Mouse (Mus musculus) neutrophil, adult 5-6 weeks (primary cell): ENCODE data around the gene Tbc1d1. TPM values are rescaled to one million over a fixed set of nuclear protein-coding genes. Genes with fewer than 3 reads are reported as not detected.
A peak's percentile ranks its signal among the peaks of the same experiment; 100 is the strongest.

Source experiments
- ATAC-seq: fragments of 151-379, 151-347 bp; 2 replicates; pipeline ENCODE4 v1.8.0; 2017; ENCODE audit warnings: mild to moderate bottlenecking, moderate TSS enrichment; ENCODE audit not compliant: insufficient number of reproducible peaks, poor library complexity, low FRiP score, severe bottlenecking; ENCODE audit errors: extremely low read depth
- total RNA-seq: library from RNA; stranded (forward); fragments of 200-1000 nt; gene quantifications from 2 replicates; pipeline ENCODE4 v1.2.3, GENCODE M21; 2017

Tbc1d1 gene
- total RNA-seq, 1 experiment from 2014 or later: 89.8 TPM

GRCm38 (mm10) chr5:64254988-64255387 lies 98.9 kb downstream of the Tbc1d1 start:
- no peak for ATAC-seq

GRCm38 (mm10) chr5:64263348-64263747 lies 107.2 kb downstream of the Tbc1d1 start:
- no peak for ATAC-seq

GRCm38 (mm10) chr5:64263898-64264478 lies 107.9 kb downstream of the Tbc1d1 start:
- no peak for ATAC-seq

- peak; percentile 88 for ATAC-seq
Measured at GRCm38 (mm10) chr5:64265145-64265544, 109.0 kb downstream of the Tbc1d1 start.

GRCm38 (mm10) chr5:64265906-64266305 lies 109.8 kb downstream of the Tbc1d1 start:
- ATAC-seq: no peak

- ATAC-seq: no peak
Measured at GRCm38 (mm10) chr5:64266534-64266933, 110.4 kb downstream of the Tbc1d1 start.

- ATAC-seq: no peak
Measured at GRCm38 (mm10) chr5:64267279-64267678, 111.2 kb downstream of the Tbc1d1 start.

GRCm38 (mm10) chr5:64269669-64270068 lies 113.6 kb downstream of the Tbc1d1 start:
- ATAC-seq: no peak

GRCm38 (mm10) chr5:64273517-64273916 lies 117.4 kb downstream of the Tbc1d1 start:
- ATAC-seq: no peak

- ATAC-seq: no peak
Measured at GRCm38 (mm10) chr5:64274296-64274695, 118.2 kb downstream of the Tbc1d1 start.

- ATAC-seq: peak; percentile 75
Measured at GRCm38 (mm10) chr5:64274738-64275451, 118.8 kb downstream of the Tbc1d1 start.

GRCm38 (mm10) chr5:64277646-64278191 lies 121.6 kb downstream of the Tbc1d1 start:
- ATAC-seq: no peak

- ATAC-seq: no peak
Measured at GRCm38 (mm10) chr5:64279668-64280067, 123.6 kb downstream of the Tbc1d1 start.

- no peak for ATAC-seq
Measured at GRCm38 (mm10) chr5:64280191-64280590, 124.1 kb downstream of the Tbc1d1 start.

GRCm38 (mm10) chr5:64280613-64281012 lies 124.5 kb downstream of the Tbc1d1 start:
- no peak for ATAC-seq

- ATAC-seq: no peak
Measured at GRCm38 (mm10) chr5:64281674-64282073, 125.6 kb downstream of the Tbc1d1 start.

- ATAC-seq: no peak
Measured at GRCm38 (mm10) chr5:64282594-64282993, 126.5 kb downstream of the Tbc1d1 start.

GRCm38 (mm10) chr5:64285289-64285688 lies 129.2 kb downstream of the Tbc1d1 start:
- ATAC-seq: no peak

- ATAC-seq: no peak
Measured at GRCm38 (mm10) chr5:64285851-64286250, 129.7 kb downstream of the Tbc1d1 start.

GRCm38 (mm10) chr5:64287287-64287686 lies 131.2 kb downstream of the Tbc1d1 start:
- ATAC-seq: no peak
